Mouse (Mus musculus) T-helper 2 cell (primary cell): ENCODE data around the gene Cda.
"Not testable (repeated sequence)": the region's sequence is repeated elsewhere in the genome, so short reads cannot be mapped to it uniquely, and the experiment has no call there.

Experiments used
- in situ Hi-C: fragments of 300-600 bp; cut with MboI, MseI; formaldehyde crosslinking; loops from one replicate; pipeline ENCODE4 v1.15.1; 2025; ENCODE audit warnings: high pct_unique_total_duplicates

The Cda gene

GRCm38 (mm10) chr4:138335648-138336047, 32.1 kb downstream of the Cda start:
- in situ Hi-C loops = no loop called here

- in situ Hi-C loops = no loop called here
Observed at GRCm38 (mm10) chr4:138335036-138335435, 32.8 kb downstream of the Cda start.

DNA sequence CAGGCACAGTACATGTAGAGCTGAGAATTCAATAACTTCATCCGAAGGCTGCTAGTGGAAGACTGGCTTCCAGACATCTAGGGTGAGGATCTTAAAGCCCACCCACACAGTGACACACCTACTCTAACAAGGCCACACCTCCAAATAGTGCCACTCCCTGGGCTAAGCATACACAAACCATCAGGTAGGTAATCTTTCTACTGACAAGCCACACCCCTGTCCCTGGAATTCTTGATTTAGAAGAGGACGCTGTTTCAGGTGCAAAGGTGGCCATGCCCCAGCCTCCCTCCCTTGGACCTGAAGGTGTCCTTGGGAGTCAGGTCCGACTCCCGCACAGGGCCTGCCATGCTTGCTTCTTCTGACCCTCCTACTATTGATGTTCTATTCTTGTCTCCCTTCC, 34.7 kb downstream of the Cda start:
- in situ Hi-C loops = no loop called here

GRCm38 (mm10) chr4:138331647-138332046, 36.1 kb downstream of the Cda start:
- in situ Hi-C loops = no loop called here

DNA sequence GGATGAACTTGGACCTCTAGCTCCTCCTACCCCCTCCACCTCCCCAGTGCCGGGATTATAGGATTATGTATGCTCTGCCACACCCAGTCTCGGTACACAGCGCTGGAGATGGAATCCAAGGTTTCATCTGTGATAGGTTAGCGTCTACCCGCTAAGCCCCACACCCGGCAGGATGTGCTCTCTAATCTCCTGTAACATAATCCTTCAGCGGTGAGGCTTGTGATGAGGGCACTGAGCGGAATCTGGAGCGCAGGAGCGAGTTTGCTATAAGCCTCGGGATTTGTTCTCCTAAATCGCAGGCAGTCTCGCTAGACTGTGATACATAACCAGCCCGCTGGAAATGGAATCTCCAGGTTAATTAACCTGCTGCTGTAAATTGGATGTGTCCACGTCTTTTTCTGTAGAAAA, 37.5 kb downstream of the Cda start:
- in situ Hi-C loops = no loop called here

DNA sequence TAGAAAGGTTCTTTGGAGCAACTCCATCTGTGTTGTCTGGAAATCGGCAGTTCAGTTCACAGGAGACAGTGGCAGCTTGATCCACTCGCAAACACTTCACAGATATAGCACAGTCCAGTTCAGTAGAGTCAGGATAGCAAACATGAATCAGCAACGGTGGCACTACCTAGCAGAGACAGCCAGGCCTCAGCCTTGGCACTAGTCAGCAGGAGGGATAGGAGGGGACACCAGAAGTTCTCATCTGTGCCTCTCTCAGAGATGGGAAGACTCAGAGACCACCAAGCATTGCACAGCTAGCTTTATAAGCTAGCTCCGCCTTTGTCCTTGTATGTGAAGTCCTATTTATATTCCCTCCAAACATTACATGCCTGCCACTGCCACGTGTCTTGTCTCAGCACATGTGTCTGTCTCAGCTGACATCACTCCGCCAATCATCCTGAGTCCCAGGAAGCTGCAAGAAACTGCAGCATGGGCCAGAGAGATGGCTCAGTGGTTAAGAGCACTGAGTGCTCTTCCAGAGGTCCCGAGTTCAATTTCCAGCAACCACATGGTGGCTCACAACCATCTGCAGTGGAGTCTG, 39.8 kb downstream of the Cda start:
- in situ Hi-C loops = no loop called here

DNA sequence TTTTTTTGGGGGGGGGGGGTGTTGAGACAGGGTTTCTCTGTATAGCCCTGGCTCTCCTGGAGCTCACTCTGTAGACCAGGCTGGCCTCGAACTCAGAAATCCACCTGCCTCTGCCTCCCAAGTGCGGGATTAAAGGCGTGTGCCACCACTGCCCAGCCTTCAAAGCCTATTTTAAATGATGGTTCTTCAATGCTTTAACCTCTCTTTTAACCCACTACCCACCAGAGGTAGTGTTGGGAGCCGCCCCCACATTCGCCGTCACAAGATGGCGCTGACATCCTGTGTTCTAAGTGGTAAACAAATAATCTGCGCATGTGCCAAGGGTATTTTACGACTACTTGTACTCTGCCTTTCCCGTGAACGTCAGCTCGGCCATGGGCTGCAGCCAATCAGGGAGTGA, 40.6 kb downstream of the Cda start:
- in situ Hi-C loops = not testable (repeated sequence)

DNA sequence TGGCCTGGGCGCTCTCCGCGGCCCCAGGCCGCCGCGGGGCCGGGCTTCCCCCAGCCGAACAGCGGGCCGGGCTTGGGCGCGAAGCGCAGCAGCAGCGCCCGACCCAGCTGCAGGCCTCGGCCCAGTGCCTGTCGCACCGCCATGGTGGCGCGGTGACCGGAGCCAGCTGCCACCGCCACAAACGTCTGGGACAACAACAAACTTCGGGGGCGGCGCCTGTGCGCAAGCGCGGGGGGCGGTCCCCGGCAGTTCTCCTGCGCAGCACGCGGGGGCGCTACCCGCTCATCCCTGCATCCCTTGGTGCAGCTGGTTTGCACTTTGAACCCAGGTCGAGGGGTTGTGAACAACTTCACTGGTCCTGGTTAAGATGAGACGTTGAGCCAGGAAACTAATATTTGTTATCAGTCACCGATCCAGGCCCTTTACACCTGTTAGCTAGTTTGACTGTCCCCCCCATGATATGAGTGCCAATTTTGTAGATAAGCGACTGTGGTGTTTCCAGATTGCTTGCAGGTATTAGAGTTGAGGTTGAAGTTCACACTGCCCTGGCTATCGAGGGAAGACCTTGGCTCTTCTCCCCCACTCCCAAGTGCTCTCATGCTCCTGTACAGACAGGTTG, 41.6 kb downstream of the Cda start, which contains the start of gene Pink1:
Pink1 (minus strand) TSS at position 231 of the 619 bp plus-strand sequence.
- in situ Hi-C loops = no loop called here

DNA sequence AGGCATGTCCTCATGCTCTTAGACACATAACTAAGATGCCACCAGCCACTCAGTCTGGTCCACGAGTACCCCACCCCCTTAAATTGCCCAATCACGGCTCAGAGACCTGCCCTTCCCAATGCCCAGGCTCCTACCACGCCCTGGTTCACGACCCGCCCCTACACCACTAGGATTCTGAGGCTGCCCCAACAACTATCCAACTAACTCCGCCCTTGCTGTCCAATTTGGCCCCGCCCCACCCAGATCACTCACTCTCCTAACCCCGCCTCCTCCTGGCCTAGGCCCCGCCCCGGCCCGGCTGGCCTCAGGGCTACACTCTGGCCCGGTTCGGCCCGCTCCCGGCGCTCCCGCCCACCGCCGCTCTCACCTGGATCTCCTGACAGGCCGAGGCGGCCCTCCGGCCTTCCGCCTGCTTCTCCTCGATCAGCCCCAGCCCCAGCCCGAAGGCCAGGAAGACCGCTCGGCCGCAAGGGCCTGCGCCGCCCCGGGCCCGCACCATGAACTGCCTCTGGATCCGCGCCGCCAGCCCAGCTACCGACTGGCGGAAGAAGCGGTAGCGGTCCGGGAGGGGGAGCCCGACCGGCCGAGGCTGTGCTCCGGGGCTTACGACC, 42.2 kb downstream of the Cda start:
- in situ Hi-C loops = no loop called here

DNA sequence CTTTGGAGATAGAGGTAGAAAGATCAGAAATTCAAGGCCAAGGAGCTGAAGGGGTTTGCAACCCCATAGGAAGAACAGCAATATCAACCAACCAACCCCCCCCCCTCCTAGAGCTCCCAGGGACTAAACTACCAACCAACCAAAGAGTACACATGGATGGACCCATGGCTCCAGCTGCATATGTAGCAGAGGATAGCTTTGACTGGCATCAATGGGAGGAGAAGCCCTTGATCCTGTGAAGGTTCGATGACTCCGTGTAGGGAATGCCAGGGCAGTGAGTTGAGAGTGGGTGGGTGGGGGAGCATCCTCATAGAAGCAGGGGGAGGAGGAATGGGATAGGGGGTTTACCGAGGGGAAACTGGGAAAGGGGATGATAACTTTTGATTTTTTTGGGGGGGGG, 43.3 kb downstream of the Cda start:
- in situ Hi-C loops = no loop called here

GRCm38 (mm10) chr4:138323753-138324152, 44.0 kb downstream of the Cda start:
- in situ Hi-C loops = no loop called here

- in situ Hi-C loops = no loop called here
Observed at GRCm38 (mm10) chr4:138322692-138323091, 45.1 kb downstream of the Cda start.

DNA sequence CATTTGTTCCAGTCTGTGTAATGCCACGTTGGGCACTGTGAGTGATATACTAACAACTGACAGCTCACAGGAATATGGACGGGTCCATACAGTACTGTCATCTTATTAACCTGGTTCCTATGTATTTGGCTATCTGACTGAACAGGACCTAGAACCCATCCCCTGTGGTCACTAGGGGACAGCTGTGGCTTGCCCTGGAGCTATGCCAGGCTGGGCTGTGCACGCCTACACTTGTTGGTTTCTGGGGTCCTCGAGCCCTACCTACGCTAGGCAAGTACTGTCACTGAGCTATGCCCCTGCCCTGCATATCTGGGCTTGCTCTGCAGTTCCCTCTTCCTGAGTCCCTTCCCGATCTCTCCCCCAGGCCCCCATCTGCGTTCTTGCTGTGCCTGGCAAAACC, 46.3 kb downstream of the Cda start:
- in situ Hi-C loops = no loop called here

- in situ Hi-C loops = no loop called here
Observed at GRCm38 (mm10) chr4:138320711-138321110, 47.1 kb downstream of the Cda start.

DNA sequence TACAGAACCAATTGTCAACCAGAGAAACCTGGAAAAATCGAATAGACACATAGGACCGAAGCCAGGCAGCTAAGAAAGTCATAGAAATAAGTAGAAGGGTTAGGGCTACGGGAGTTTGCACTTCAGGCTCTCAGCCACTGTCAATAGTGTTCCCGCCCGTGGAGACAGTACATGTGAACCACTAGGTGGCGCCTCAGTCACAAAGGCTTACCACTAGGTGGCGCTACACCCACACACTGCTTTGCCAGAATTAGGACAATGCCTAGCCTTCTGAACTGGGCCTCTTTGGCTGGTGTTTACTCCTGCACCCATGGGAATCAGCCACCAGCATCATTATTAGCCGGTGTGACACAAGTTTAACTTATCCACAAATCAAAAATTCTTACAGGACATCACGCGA, 48.3 kb downstream of the Cda start:
- in situ Hi-C loops = loop anchor here (5.0 kb wide), 1 partner anchor 113 kb away; the partner anchor contains the start of gene Mul1

- in situ Hi-C loops = loop anchor here (5.0 kb wide), 1 partner anchor 114 kb away; the partner anchor contains the start of gene Mul1
Observed at GRCm38 (mm10) chr4:138318509-138319266, 49.1 kb downstream of the Cda start.

DNA sequence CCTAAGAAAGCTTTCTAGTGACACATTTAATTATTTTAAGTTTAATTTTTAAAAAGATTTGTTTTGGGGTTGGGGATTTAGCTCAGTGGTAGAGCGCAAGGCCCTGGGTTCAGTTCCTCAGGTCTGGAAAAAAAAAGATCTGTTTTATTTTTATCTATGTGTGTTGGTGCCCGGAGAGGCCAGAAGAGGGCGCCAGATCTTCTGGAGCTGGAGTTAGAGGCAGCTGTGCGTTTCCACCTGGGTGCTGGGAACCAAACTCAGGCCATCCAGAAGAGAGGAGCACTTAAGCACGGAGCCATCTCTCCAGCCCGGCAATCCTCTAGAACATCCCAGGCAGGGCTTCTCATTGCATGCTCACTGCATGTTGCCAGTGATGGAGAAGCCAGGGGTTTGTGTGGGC, 51.4 kb downstream of the Cda start:
- in situ Hi-C loops = loop anchor here (5.0 kb wide), 1 partner anchor 116 kb away; the partner anchor contains the start of gene Mul1

DNA sequence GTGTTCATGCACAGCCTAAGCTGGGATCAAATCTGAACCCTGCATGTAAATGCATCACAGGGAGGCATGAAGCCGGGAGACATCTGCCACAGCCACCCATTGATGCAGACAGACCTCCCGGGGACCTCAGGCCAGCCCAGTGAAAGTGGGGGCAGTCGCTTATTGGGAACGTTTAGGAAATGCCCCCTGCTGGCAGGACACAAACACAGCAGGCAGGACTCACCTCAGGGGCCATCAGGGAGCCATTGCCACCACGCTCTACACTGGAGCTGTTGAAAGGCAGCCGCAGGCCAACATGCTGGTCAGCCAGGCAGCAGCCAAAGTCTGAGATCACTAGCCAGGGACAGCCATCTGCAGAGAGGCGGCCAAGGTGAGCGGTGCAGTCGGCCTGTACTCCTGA, 52.0 kb downstream of the Cda start:
- in situ Hi-C loops = loop anchor here (5.0 kb wide), 1 partner anchor 117 kb away; the partner anchor contains the start of gene Mul1

GRCm38 (mm10) chr4:138313795-138314194, 54.0 kb downstream of the Cda start:
- in situ Hi-C loops = no loop called here

DNA sequence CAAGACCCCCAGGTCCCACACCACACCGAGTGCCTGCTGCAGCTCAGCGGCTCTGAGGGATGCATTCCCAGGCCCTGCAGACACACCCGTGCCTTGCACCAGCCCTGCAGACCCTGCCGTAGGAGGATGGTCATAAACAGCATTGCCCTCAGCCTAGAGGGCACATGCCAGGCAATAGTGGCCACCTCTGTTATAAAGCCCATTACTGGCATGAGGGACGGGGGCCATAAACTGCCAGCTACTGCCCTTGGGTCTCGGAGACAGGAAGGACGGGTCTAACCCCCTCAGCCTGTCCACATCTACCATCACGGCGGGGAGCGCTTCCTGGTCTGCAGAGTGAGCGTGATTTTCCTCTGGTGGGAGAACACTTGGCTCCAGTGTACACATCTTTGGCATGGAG, 54.8 kb downstream of the Cda start:
- in situ Hi-C loops = no loop called here

GRCm38 (mm10) chr4:138312105-138312504, 55.7 kb downstream of the Cda start:
- in situ Hi-C loops = no loop called here

- in situ Hi-C loops = no loop called here
Observed at GRCm38 (mm10) chr4:138311595-138311994, 56.2 kb downstream of the Cda start.
